Mouse (Mus musculus): Measurements from ENCODE around the gene Irf5. TPM values are rescaled to one million over a fixed set of nuclear protein-coding genes. Genes with fewer than 3 reads are reported as not detected.
A peak's percentile ranks its signal among the peaks of the same experiment; 100 is the strongest.
"Not testable (repeated sequence)": the region's sequence is repeated elsewhere in the genome, so short reads cannot be mapped to it uniquely, and the experiment has no call there.

Irf5 gene
- total RNA-seq, 2 experiments from 2014 or later, result 2.7 to 4.2 TPM

DNA sequence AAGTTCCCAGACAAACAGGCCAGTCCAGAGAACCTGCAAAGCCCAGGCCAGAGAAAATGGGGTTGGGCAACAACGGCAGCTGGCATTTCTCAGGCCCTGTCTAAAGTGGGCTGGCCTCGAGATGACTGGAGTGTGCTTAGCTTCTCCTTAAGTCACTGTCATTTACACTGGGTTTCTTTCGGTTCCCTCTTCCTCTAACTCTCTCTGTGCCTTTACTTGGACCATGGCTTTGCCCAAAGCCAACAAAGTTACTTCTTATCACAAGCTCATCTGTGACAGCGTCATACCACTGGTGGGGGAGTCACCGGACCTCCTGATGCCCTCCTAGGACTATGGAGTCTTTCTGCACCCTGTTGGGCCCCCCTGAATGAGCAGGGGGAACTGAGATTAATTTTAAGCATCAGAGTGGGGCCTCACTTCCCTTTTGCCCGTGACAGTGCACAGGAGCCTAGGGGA is 2.4 kb upstream of the Irf5 start:
- peak; percentile 38 for DNase-seq (ENCODE audit: low spot score)

GRCm38 (mm10) chr6:29525256-29525655 is 1.2 kb upstream of the Irf5 start:
- no peak for DNase-seq (ENCODE audit: low spot score)
- intact Hi-C loops (cut with DNase I), result no loop called here

More for the DNA sequence above, 2.4 kb upstream of the Irf5 start:
- intact Hi-C loops (cut with DNase I), result no loop called here

GRCm38 (mm10) chr6:29527361-29528164 is 1.1 kb downstream of the Irf5 start:
- intact Hi-C loops (cut with DNase I), result no loop called here

GRCm38 (mm10) chr6:29528165-29528505 is 1.7 kb downstream of the Irf5 start:
- intact Hi-C loops (cut with DNase I), result no loop called here
- DNase-seq (ENCODE audit: low spot score), result no peak

More at GRCm38 (mm10) chr6:29527361-29528164, 1.1 kb downstream of the Irf5 start:
- no peak for DNase-seq (ENCODE audit: low spot score)

- no peak for DNase-seq (ENCODE audit: low spot score)
- intact Hi-C loops (cut with DNase I), result no loop called here
Observed at GRCm38 (mm10) chr6:29528561-29529443, 2.4 kb downstream of the Irf5 start.

GRCm38 (mm10) chr6:29529444-29529820 is 3.0 kb downstream of the Irf5 start:
- intact Hi-C loops (cut with DNase I), result no loop called here
- no peak for DNase-seq (ENCODE audit: low spot score)

- intact Hi-C loops (cut with DNase I), result no loop called here
- no peak for DNase-seq (ENCODE audit: low spot score)
Observed at GRCm38 (mm10) chr6:29530050-29530449, 3.6 kb downstream of the Irf5 start.

- DNase-seq (ENCODE audit: low spot score), result no peak
- intact Hi-C loops (cut with DNase I), result no loop called here
Observed at GRCm38 (mm10) chr6:29535316-29535715, 8.9 kb downstream of the Irf5 start.

- intact Hi-C loops (cut with DNase I), result no loop called here
- no peak for DNase-seq (ENCODE audit: low spot score)
Observed at GRCm38 (mm10) chr6:29536651-29537193, 10.3 kb downstream of the Irf5 start.

- no peak for DNase-seq (ENCODE audit: low spot score)
- intact Hi-C loops (cut with DNase I), result no loop called here
Observed at GRCm38 (mm10) chr6:29537221-29537620, 10.8 kb downstream of the Irf5 start.

- no peak for DNase-seq (ENCODE audit: low spot score)
- intact Hi-C loops (cut with DNase I), result no loop called here
Observed at GRCm38 (mm10) chr6:29539502-29539901, 13.1 kb downstream of the Irf5 start.

GRCm38 (mm10) chr6:29540223-29540622 is 13.8 kb downstream of the Irf5 start:
- intact Hi-C loops (cut with DNase I), result no loop called here
- no peak for DNase-seq (ENCODE audit: low spot score)

DNA sequence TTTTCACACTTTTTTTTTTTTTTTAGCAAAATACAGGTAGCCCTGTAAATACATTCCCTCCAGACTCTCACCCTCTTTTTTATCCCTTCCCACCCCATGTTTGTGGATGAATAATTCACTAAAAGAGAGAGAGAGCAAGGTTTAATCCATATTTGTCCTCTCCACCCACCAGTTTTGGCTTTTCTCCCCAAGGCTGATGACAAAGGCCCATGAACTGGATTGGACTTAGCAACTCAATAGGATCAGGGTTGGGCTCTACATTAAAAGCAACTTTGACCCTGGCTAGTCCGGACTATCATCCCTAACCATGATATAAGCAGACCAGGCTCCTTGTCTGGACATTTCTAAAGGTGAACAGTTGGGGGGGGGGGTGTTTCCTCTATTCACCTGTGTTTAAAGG is 14.5 kb downstream of the Irf5 start:
- intact Hi-C loops (cut with DNase I), result no loop called here

GRCm38 (mm10) chr6:29545611-29546010 is 19.2 kb downstream of the Irf5 start:
- intact Hi-C loops (cut with DNase I), result no loop called here
- DNase-seq (ENCODE audit: low spot score), result no peak

More for the DNA sequence above, 14.5 kb downstream of the Irf5 start:
- DNase-seq (ENCODE audit: low spot score), result no peak

DNA sequence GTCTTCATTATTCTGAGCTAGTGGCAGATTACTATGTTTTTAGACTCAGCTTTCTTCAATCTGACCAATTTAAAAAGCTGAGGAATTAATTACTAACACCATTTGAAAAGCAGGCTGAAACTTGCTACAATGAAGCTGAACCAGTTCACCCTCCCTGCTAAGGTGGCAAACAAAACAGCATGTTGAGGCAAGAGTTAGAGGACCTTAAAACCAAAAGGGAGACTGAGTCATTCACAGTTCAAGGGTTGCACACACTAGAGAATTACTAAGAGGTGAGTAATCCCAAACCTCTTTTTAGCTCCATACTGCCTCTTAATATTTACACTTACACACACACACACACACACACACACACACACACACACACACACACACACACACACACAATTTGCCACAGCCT is 21.2 kb downstream of the Irf5 start:
- intact Hi-C loops (cut with DNase I), result no loop called here
- DNase-seq (ENCODE audit: low spot score), result no peak

DNA sequence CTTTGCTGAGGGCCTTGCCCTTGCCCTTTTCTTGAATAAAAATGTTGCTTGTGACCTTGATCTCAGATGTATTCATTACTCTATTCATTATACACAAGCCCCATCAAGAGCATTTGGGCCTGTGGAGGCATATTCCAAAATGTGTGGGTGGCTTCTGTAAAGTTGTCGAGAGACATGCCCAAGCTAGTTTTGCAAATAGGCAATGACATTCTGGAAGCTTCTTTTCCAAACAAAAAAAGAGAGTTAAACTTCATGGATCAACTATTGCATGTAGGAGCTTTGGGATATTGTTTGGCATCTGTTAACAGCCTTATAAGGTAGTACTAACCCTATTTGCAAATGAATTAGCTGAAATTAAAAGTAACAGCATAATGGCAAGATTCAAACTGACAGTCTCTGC is 21.7 kb downstream of the Irf5 start:
- no peak for DNase-seq (ENCODE audit: low spot score)
- intact Hi-C loops (cut with DNase I), result no loop called here

DNA sequence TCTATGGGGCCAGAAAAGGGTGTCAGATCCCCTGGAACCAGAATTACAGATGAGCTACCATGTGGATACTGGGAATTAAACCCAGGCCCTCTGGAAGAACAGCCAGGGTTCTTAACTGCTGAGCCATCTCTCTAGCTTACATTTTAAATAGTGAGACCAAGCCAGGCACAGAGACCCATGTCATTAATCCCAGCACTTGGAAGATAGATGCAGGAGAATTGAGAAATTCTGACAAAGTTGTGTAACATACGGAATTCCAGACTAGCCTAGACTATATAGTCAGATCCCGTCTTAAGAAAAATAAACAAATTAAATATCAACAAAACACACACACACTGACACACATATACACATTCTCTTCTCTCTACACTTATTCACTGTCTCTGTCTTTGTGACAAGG is 26.1 kb downstream of the Irf5 start:
- intact Hi-C loops (cut with DNase I), result no loop called here
- DNase-seq (ENCODE audit: low spot score), result no peak

DNA sequence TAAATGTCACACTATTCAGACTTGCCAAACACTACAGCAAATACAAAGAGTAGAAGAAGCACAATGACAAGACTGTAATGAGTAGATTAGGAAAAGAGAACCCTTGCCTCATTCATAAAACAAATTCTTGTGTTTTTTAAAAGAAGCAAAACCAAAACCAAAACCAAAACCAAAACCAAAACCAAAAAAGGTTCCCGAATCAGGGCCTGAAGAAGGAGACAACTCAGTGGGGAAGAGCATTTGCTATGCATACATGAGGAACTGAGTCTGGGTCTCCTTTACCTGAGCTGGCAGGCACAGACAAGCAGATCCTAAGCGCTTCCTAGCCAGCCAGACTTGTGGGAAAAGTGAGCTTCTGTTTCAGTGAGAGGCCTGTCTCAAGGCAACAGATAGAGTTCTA is 30.7 kb downstream of the Irf5 start:
- DNase-seq (ENCODE audit: low spot score), result no peak
- intact Hi-C loops (cut with DNase I), result no loop called here

- DNase-seq (ENCODE audit: low spot score); intact Hi-C loops (cut with DNase I): not testable (repeated sequence)
Observed at GRCm38 (mm10) chr6:29576388-29576787, 50.0 kb downstream of the Irf5 start.

DNA sequence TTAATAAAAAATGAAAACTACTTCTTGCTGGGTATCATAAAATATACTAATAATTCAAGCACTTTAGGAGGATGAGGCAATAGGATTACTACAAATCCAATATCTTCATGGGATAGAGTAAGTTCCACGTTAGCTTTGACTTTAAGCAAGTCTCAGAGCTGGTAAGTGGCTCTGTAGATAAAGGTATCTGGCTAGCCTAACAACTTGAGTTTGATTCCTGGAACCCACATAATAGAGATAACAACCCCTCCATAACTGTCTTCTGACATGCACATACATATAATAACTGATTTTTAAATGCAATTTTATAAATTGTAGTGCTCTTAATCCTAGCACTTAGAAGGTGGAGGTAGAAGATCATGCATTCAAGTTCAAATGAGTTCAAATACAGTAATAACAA is 54.3 kb downstream of the Irf5 start:
- intact Hi-C loops (cut with DNase I), result no loop called here
- DNase-seq (ENCODE audit: low spot score), result no peak

GRCm38 (mm10) chr6:29581202-29581601 is 54.8 kb downstream of the Irf5 start:
- intact Hi-C loops (cut with DNase I), result no loop called here
- DNase-seq (ENCODE audit: low spot score), result no peak
